Mouse (Mus musculus) right cerebral cortex, postnatal 36 days (tissue): Measurements from ENCODE around the gene Kif26b.
A peak's percentile ranks its signal among the peaks of the same experiment; 100 is the strongest.

Source experiments
- DNase-seq, 2 experiments: peaks; one replicate each; pipeline ENCODE4 v3.0.0; 2022; ENCODE audit warnings: low spot score in 2 of 2, mixed read lengths in 1 of 2

Gene Kif26b

DNA sequence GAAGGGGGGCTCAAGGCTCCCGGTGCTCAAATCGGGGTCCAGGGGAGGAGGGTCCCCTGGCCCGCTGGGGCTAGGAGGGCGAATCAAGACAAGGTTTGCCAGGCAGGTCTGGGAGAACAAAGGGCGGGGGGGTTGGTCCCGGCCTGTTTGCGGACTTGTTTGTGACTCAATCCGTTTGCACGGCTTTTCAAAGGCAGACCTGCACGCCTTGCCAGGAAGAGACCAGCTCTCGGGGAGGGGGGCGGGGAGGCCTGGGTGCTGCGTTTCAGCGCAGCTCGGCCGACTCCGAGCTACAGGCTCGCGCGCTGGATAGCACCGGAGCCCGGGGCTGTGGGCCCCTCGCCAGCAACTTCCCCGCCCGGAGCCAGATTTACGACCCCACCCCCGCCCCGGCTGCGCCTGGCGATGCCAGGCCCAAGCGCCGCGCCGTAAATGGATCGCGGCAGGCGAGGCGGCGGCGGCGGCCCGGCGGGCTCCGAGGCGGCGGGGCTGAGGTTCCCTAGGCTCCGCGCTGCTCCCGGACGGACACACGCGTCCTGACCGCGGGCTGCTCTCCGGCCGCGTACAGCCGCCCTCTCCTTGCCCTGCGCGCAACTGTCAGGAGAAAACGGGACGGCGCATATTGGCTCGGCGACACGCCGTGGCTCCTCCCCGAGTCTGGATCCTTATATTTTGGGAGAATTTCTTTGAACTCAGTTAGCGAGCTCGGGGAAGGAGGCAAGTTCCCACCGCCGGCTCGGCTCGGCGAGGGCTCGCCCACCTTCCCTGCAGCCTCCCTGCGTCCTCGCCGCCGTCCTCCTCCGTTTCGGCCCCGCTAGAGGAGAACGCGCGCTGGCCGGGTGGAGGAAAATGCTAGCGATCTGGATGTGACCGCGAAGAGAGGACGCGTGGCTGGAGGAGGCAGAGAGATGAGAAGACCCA is at the start of gene Kif26b:
TSS of gene Kif26b (plus strand) at position 695 of the 921 bp plus-strand sequence.
- DNase-seq = peak; percentile 20 to 35

DNA sequence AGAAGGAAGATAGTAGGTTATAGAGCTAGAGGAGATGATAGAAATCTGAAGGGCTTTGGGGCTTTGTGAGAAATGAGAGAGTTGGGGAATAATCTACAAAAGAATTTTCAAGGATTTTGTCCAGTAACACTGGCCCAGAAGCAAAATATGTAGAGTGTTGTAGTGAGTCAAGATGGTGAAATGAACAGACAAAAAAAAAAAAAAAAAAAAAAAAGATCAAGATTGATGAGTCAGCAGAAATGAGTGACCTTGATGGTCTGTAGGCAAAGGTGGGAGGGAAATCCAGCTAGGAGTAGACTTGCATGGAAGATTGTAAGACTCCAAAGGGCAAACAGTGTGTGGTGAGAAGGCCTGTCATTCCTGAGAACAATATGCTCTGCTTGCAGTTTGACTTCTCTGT is 45.1 kb upstream of the Kif26b start:
- no peak for DNase-seq

DNA sequence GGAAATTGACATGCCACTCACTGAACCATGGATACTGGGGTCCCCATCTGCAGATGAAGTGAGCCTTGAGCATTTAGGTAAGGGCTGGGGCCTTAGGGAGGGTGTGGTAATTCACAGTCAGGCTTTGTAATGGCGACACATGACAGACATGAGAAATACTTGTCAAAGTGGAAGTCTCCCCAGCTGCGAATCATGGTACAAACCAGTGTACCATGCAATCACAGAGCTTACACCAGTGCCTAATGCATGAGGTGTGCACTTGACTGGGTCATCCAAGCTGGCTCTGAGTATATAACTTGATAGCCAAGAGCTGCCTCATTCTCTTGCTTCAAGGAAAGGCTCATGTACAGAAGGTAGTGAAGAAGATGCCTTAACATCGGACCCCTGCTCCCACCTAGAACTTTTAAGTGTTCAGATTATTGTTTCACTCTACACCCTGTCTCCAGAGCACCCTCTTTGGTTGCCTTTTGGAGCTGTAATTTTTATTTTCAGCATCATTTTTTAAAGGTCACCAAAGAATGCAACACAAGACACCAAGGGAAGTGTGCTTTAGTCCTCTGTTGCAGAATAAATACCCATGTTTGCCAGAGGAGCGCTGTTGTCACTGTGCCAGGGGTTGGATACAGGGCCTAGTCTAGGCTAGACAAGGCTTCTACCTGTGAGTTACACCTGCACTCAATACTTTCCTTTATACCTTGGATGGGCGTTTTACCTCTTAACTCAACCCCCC is 43.6 kb upstream of the Kif26b start:
- no peak for DNase-seq

DNA sequence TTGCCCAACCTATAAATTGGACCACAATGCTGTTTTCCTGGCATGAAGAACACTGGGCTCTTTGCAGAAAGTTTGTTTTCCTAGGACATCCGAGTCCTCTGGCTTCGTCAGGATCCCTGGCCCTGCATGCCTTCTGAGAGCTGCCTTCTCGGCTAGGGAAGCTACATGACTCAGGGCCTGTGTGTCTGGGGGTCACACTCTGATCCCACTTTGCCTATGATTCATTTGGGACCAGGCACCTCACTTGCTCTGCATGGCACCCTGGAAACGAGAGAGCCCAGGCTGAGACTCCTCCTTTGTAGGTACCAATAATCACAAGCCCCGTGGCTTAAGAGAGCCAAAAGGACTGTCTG is 43.1 kb upstream of the Kif26b start:
- no peak for DNase-seq

DNA sequence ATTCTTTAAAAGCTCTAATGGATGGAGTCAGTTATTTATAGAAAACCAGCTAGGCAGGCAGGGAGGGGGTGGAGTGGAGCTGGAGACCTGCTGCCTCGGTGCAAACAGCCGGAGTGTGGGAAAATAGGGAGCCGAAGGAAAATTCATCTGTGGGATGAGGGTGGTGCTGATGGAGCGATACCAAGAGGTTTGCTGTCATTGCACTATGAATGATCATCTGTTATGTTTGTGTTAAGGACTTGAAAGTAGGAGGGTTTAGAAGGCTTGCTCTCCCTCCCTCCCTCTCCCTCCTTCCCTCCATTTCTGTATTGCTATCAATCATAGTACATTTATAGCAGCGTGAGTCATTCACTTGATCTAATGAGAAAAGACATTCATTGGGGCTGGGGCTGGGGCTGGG is 42.1 kb upstream of the Kif26b start:
- DNase-seq = peak; percentile 26 to 37

DNA sequence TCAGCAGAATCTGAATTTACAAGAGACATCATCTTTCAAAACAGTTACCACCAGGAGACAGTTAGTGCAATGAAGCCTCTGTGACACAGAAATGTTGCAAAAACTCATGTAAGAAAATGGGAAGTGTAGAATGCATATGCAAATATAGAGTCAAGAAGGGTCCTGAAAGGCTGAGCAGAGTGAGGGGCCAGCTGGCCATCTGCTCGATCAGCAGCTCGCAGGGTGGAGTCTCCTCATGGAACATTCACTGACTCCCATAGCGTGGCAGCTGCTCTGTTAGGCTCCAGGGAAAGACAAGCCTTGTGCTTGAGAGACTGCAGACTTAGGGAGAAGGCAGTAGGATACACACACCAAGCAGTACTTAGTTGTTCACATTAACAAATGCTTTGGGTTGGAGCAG is 39.8 kb upstream of the Kif26b start:
- DNase-seq = no peak

DNA sequence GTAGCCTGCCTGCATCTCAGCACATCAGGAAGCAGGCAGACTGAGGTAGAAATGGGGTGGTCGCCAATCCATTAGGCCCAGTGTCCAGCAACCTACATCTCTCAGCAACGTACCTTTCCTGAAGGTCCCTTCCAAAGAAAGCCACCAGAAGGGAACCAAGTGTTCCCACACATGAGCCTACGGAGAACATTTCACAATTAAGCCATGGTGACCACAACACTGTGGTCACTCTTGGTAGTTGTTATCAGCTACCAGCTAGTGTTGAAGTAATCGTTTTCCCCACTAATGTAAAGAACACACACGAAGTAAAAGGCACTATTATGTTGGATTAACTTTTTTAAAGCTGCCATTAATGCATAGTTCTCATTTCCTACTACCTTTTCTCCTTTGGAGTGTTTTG is 37.2 kb upstream of the Kif26b start:
- no peak for DNase-seq

DNA sequence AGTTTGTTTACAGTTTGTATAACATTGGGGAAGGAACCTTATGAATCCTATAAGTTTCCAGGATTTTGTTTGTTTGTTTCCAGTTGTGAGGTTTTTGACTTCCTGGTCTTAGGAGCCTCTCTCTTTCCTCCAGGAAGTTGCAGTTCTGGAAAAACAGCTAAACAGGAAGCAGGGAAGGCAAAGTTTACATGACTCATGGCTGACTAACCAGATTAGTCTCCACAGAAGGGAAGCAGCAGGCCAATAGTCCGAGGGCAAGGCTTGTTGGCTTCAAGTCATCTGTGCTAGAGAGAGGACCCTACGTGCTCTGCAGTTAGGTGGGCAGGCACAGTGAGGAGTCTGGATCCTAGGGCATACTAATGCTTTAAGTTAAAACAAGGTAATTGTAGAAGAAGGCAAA is 36.4 kb upstream of the Kif26b start:
- no peak for DNase-seq

DNA sequence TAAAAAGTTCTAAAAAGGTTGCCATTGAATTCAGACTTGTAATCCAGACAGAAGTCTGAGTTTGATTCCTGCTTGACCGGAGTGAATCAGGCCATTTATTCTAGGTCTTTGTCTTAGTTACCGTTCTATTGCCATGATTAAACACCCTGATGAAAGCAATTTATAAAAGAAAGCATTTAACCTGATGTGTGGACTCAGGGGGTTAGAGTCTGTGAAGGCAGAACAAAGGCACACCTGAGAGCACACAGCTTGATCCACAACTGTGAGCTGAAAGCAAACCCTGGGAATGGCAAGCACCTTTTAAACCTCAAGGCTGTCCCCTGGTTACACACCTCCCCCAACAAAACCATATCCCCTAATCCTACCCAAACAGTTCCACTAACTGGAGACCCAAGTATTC is 32.7 kb upstream of the Kif26b start:
- DNase-seq = no peak

DNA sequence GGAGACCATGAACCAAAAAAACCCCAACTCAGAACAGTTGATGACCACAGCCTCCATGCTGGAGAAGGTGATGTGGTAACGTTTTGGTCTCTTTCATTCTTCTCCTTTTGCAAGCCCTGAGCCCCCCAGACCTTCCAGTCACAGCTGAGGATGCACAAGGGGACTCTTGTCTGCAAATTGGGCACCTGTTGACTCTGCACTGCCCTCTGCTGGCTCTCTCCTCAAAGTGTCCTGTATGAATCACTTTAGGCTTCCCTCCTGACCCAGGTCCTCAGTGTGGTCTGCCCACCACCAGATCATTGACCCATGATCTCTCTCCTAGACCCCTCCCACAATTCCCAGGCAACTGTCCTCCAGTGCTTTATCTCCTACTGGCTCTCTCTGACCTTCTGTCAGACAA is 32.1 kb upstream of the Kif26b start:
- no peak for DNase-seq

DNA sequence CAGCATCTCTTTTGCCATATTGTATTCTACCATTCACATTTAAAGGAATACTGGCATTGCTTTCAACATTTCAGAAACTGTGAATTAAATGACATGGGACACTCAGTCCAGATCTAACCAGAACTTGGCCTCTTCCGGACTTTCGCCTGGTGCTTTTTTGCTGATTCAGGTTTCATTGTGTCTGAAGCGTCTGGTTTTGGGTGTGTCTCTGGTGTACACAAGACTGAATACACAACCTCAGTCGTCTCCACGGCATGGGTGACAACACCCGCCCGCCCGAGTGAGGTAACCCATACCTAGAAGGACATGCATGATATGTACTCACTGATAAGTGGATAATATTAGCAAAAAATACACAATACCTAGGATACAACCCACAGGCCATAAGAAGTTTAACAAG is 22.0 kb upstream of the Kif26b start:
- no peak for DNase-seq

DNA sequence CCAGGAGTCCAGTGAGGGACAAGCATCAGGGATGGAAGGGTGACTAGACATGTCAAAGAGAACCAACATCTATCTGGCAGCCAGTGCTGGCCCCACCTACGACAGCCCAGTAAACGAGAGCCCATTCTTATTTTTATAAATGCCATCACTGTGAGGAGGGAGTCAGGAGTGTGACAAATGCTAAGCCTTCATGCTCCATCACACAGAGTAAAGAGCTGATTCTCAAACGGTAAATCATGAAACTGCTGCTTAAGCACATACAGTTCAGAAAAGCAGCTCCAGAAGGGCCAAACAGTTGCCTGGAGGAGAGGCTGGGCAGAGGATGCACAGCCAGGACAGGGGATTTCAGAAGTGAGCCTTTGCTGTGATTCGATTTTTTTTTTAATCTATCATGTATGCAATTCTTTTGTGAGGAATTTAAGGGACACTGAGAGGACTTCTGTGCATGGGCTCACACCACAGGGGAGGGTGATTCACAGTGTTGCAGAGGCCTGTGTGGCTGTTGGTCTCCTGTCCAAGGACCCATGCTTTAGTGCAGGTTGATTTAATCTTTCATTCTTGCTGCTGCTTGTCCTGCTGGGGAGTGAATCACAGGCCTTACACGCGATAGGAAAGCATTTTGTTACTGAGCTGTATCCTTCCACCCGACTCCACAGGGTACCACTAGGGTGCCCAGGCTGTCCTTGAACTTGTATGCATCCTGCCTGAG is 16.4 kb upstream of the Kif26b start:
- DNase-seq = no peak

DNA sequence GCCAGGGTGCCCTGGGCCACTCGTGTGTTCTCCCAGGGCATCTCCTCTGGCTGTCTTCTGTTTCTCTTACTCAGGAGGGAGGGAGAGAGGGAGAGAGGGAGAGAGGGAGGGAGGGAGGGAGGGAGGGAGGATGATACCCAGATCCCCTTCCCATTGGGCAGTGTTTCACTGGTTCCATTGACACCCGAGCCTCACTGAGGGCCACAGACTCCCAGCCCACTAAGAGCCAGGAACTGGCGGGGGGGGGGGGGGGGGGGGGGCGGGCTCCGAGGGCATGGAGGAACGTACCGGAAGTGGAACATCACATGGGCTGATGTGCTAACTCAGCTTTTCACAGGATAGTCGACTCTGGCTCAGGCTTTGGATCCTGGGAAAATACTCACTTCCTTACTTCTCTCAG is 15.0 kb upstream of the Kif26b start:
- no peak for DNase-seq

DNA sequence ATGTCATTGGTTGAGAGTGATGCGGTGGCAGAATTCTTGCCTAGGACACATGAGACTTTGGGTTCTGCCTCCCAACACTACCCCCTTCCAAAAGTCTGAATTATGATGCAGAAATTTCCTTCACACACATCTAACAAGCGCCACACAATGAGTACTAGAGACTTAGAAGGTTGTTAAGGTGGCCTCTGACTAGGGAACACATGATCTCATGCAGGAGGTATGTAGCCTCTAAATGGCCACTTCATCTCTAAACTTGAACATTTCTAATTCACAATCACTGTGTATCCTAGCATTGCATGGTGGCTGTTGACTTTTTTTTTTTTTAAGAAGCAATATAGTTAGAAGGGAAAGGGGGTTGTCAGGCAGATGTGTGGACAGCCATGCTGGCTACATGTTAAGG is 13.1 kb upstream of the Kif26b start:
- DNase-seq = no peak

DNA sequence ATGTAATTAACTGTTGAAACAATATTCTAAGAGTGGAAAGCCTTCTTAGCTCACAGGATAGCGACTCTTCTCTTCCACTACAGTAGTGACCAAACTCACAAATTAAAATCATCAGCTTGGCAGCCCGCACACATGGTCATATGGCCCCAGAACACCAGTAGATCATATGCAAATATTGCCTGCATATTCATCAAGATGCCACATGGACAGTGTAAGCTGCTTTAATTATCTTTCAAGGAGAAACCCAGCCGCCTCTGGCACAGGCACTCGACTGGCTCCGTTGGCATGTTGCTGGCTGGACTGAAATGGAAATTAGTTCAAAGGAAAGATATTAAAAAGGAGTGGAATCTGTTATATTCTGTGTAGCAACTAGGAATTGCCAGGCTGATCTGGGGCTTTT is 6.5 kb upstream of the Kif26b start:
- DNase-seq = no peak

DNA sequence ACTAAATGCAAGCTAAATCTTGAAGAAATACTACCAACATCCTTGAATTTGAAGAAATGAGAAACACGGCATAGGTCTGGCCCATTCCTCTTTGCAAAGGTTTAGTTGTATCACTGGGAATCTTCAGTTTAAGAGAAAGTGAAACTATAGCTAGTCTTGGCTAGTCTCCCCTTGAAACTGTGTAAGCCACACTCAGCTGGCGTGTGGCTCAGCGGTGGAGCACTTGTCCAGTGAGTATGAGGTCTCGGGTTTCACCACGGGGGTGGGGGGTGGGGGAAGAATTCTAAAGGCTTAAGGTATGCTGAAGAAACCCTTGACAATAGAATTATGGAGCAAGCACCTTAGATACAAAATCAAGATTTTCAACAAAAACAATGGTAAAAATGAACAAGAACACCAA is 5.8 kb upstream of the Kif26b start:
- DNase-seq = no peak

DNA sequence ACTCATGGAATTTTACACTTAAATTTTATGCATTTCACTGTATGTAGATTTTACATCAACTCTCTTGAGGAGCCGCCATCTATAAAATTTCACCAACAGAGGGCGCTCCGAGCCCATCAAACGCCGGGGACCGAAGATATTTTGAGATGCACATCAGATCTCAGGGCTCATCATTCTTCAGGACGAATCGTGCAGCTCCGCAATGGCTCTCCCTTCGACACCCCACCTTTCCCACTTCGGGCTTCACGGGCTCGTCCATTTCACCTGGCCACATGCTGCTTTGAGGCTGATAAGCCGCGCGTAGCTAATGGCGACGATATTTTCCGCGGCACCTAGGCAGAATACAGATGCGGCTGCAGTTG is 1.8 kb upstream of the Kif26b start:
- peak; percentile 56 to 59 for DNase-seq

DNA sequence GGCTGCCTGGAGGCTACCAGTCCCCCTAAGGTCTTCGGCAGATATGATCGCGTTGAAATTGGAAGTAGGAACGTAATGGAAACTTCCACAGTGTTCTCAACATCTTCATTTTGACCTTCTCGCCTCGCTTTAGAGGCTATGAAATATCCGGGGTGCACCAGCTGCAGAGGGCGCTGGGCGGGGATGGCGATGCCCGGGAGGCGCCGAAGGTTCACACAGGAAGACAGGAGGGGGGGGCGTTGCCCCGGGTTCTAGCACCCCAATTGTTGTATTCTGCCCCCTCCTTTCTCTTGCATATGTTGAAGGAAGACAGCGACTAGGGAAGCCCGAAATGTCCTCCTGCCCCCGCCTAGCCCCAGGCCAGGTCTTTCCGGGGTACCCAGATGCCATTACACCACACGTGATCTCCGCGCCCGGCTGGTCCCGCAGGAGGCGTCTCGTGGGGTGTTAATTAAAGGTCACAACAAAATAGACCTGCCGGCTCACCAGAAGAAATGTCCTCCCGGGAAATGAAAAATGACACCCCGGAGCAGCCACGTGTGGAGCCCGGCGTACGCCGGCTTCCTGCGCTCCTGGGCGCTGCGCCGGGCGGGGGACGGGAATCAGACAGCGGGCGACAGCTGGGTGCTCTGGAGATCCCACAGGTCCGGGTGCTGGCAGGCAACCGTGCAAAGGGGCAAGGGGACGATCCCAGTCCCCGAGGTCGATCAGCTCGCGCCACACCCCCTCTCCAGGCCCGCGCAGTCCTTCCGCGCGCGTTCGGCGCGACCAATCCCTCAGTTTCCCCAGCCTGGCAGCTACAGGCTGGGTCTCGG is 1.2 kb upstream of the Kif26b start:
- DNase-seq = peak; percentile 22 to 25

DNA sequence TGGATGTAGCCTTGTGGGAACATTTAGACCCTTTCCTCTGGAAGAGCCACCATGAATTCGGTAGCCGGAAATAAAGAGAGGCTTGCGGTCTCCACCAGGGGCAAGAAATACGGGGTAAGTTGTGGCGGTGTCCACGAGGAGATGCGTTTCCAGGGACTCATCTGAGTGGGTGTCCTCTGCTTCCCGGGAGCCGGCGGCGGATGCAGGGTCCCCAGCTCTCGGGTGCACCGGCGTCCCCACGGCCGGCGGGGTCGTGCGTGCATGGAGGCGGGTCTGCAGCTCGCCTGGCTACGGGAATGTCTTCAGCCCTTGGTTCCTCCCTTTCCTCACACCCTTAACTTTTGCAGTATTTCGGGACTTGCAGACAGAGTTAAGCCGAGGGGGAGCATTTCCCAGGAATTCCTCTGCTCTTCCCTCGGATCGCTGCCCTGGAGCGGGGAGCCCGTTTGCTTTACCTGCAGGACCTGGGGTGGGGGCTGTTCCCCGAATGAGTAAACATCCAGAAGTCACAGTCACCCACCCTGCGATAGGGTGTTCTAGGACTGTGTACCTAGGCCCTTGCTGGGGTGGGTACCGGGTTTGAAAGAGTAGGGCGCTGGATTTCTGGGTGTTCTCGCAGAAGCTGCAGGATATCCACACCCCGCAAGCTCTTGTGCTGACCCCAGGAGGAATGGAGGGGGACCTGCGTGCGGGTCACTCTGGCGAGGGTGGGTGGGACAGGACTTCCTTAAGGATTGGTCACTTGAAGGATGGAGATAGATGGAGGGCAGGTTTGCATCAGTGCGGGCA is 781 bp downstream of the Kif26b start:
- DNase-seq = peak in 1 of 2 experiments; percentile 6

DNA sequence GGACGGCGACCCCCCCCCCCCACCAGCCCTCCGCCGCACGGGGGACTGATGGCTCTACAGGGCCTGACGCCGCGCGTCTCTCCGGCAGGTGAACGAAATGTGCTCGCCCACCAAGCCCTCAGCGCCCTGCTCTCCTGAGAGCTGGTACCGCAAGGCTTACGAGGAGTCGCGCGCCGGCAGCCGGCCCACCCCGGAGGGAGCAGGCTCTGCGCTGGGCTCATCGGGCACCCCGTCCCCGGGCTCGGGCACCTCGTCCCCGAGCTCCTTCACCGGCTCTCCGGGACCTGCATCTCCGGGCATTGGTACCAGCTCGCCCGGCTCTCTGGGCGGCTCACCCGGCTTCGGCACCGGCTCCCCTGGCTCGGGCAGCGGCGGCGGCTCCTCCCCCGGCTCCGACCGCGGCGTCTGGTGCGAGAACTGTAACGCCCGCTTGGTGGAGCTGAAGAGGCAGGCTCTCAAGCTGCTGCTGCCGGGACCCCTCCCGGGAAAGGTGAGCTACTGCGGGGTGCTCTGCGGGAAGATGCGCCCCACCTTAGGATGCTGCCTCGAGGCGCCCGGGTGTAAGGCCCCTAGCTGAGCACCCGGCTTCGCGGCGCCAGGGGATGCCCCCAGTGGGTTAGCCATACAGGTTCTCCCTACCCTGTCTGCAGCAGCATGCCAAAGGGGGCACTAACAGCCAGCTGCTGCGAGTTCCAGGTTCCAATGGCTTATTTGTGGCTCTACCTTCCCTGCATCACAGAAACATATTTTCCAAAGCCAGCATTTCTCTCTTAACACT is 1.6 kb downstream of the Kif26b start:
- DNase-seq = peak; percentile 72 to 78
